Mouse (Mus musculus) midbrain, embryonic 11.5 days (tissue): ENCODE measurements around the gene Cdk2. TPM values are rescaled to one million over a fixed set of nuclear protein-coding genes. Genes with fewer than 3 reads are reported as not detected.
"Not testable (repeated sequence)": the region's sequence is repeated elsewhere in the genome, so short reads cannot be mapped to it uniquely, and the experiment has no call there.

ENCODE experiments used
- ATAC-seq: fragments of 200-750 bp; cut with Nextera tagmentation; 2 replicates; pipeline ENCODE4 v1.8.0; 2017; ENCODE audit warnings: moderate TSS enrichment, moderate library complexity; ENCODE audit not compliant: low FRiP score
- DNase-seq: peaks from one replicate; pipeline ENCODE4 v3.0.0; 2015; ENCODE audit warnings: low spot score; ENCODE audit errors: missing footprints
- H3K27ac ChIP-seq: fragments of 300-500 bp; sonication (generic); 2 replicates; pipeline ENCODE4 v1.5.1; 2014; ENCODE audit warnings: low read depth, low read length
- H3K27me3 ChIP-seq: fragments of 300-500 bp; sonication (generic); 2 replicates; pipeline ENCODE4 v1.6.1; 2014; ENCODE audit warnings: mild to moderate bottlenecking, low read length, moderate library complexity, mixed read lengths; ENCODE audit not compliant: control insufficient read depth, insufficient read depth
- H3K36me3 ChIP-seq: fragments of 300-500 bp; sonication (generic); 2 replicates; pipeline ENCODE4 v1.6.1; 2014; ENCODE audit warnings: mild to moderate bottlenecking, low read length, moderate library complexity, mixed read lengths; ENCODE audit not compliant: control insufficient read depth, insufficient read depth
- H3K4me1 ChIP-seq: fragments of 300-500 bp; sonication (generic); 2 replicates; pipeline ENCODE4 v1.6.1; 2014; ENCODE audit warnings: low read length; ENCODE audit not compliant: control insufficient read depth, insufficient read depth
- H3K4me2 ChIP-seq: fragments of 300-500 bp; sonication (generic); 2 replicates; pipeline ENCODE4 v1.6.1; 2014; ENCODE audit warnings: mild to moderate bottlenecking, moderate library complexity
- H3K4me3 ChIP-seq: fragments of 300-500 bp; sonication (generic); 2 replicates; pipeline ENCODE4 v1.5.1; 2014; ENCODE audit warnings: low read depth, low read length
- H3K9ac ChIP-seq: fragments of 300-500 bp; sonication (generic); 2 replicates; pipeline ENCODE4 v1.6.1; 2014; ENCODE audit warnings: low read length
- H3K9me3 ChIP-seq: fragments of 300-500 bp; sonication (generic); 2 replicates; pipeline ENCODE4 v1.6.1; 2016; ENCODE audit warnings: low read length; ENCODE audit not compliant: control insufficient read depth
- WGBS: fragments of 180-500 bp; shearing (Covaris S2); extraction: QIAGEN DNeasy Blood & Tissue Kit; methylation state at CpG from one replicate; pipeline ENCODE4 v1.1.7; 2014; 5-methylcytosine and 5-hydroxymethylcytosine counted together
- polyA plus RNA-seq: library from polyadenylated mRNA; unstranded; fragments of >200 nt; fragmentation: Nextera tagmentation; extraction: Ambion mirVana; gene quantifications from 2 replicates; pipeline ENCODE4 v1.2.1, GENCODE M21; 2014

The Cdk2 gene
- polyA plus RNA-seq, 1 experiment from 2014 or later: 98.9 TPM

- Histone ChIP-seq H3K27ac (no peak overlapping the region), H3K4me1 (no peaks in the 10 kb centered on the region), H3K9me3 (no peaks in the 10 kb centered on the region), H3K27me3 (no peaks in the 10 kb centered on the region), H3K4me3 (no peak overlapping the region), H3K4me2 (no peak overlapping the region), H3K9ac (no peak overlapping the region), H3K36me3 (no peaks in the 10 kb centered on the region)
- ATAC-seq: no peak
- no peak for DNase-seq
- 85% methylated on average over 19 of the region's 19 CpGs for WGBS
Observed at GRCm38 (mm10) chr10:128715559-128716537, 11.0 kb upstream of the Cdk2 start.

- not testable (repeated sequence) for H3K4me1 ChIP-seq, H3K4me2 ChIP-seq, ATAC-seq, H3K9ac ChIP-seq, DNase-seq, H3K27ac ChIP-seq, H3K9me3 ChIP-seq, H3K27me3 ChIP-seq, H3K36me3 ChIP-seq, H3K4me3 ChIP-seq
- 92% methylated on average over 7 of the region's 7 CpGs for WGBS
Observed at GRCm38 (mm10) chr10:128711318-128711717, 6.5 kb upstream of the Cdk2 start.

- ATAC-seq: peak; percentile 39
- peak overlapping the region; percentile 54; the same call in 1 of the 2 replicates for H3K27ac ChIP-seq
- DNase-seq: no peak
Observed at GRCm38 (mm10) chr10:128705317-128705693, 474 bp upstream of the Cdk2 start.

DNA sequence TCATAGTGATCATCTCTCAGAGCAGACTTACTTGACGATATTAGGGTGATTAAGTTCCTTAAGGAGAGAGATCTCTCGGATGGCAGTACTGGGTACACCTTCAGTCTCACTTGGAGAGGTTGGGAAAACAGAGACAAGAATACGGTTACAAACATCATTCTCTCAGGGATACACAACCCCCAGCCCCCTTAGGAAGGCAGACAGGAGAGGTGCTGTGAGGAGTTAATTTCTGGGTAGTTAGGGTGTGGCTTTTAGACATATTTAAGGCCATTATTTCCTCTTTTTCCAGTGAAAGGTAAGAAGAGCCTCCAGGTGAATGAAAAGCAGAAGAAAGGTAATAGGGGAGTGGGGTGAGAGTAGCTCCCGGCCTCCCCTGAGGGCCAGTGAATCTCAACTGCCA, 936 bp downstream of the Cdk2 start, which contains the start of gene Pmel:
TSS of gene Pmel (plus strand) at position 301 of the 400 bp plus-strand sequence.
- Histone ChIP-seq H3K27me3 (no peaks in the 10 kb centered on the region), H3K9me3 (no peaks in the 10 kb centered on the region), H3K27ac (peak within 1 kb of the TSS; percentile 81), H3K4me3 (peak within 1 kb of the TSS; percentile 81), H3K4me1 (peaks cover 11% of the 10 kb centered on the region), H3K4me2 (peak within 1 kb of the TSS; percentile 59), H3K36me3 (peaks cover 6% of the 10 kb centered on the region), H3K9ac (peak within 1 kb of the TSS; percentile 82)
- ATAC-seq: no peak
- 32% methylated on average over 4 of the region's 4 CpGs for WGBS
- no peak for DNase-seq

More at GRCm38 (mm10) chr10:128705317-128705693, 474 bp upstream of the Cdk2 start:
- Histone ChIP-seq H3K9ac (peak overlapping the region; percentile 82), H3K4me3 (peak overlapping the region; percentile 81), H3K36me3 (peaks cover 4% of the 10 kb centered on the region; the same call in 1 of the 2 replicates), H3K9me3 (no peaks in the 10 kb centered on the region), H3K4me1 (peaks cover 11% of the 10 kb centered on the region), H3K27me3 (no peaks in the 10 kb centered on the region), H3K4me2 (peak overlapping the region; percentile 59)
- WGBS: 13% methylated on average over 11 of the region's 11 CpGs

DNA sequence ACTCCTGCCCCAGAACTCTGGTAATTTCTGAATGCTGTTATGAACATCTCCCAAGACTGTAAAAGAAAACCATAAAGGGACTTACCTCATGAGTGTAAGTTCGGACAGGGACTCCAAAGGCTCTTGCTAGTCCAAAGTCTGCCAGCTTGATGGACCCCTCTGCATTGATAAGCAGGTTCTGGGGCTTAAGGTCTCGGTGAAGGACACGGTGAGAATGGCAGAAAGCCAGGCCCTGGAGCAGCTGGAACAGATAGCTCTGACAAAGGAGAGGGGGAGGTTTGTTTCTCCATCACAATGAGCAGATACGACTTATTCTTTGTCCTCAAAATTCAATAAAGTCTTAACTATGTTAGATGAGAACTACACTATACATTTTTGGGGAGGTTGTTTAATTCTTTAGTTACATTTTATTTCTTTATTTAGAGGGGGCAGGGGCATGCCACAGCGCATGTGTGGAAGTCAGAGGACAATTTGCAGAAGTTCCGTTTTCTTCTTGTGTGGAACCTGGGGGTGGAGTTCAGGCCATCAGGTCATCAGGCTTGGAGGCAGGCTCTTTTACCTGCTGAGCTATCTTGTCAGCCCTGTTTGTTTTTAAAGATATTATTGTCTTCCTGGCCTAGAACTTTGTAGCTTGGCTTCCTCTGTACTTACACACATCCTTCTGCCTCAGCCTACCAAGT, 2.4 kb downstream of the Cdk2 start:
- H3K4me3 ChIP-seq: no peak overlapping the region
- peaks cover 11% of the 10 kb centered on the region for H3K4me1 ChIP-seq
- peaks cover 6% of the 10 kb centered on the region for H3K36me3 ChIP-seq
- no peaks in the 10 kb centered on the region for H3K9me3 ChIP-seq
- 86% methylated on average over 6 of the region's 6 CpGs for WGBS
- H3K27ac ChIP-seq: no peak overlapping the region
- H3K4me2 ChIP-seq: no peak overlapping the region
- no peaks in the 10 kb centered on the region for H3K27me3 ChIP-seq
- H3K9ac ChIP-seq: no peak overlapping the region
- DNase-seq (no peak), ATAC-seq (no peak)

DNA sequence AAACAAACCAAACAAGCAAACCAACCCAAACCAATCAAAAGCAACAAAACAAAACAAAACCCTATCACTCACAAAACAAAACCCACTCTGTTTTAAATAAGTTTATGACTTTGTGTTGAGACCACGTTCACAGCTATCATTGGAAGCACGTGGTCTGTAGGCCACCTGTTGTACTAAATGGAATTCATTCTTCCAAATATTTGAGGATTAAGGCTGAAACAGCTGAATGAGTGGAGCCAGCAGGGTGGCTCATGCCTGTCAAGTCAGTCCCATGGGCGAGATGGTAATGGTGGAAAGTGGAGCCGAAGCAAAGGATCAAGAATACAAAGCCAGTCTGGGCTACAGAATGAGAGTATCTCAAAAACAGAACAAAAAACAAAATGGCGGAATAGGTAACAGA, 4.1 kb downstream of the Cdk2 start:
- DNase-seq: no peak
- Histone ChIP-seq H3K27me3 (no peaks in the 10 kb centered on the region), H3K4me1 (peaks cover 11% of the 10 kb centered on the region), H3K4me3 (no peak overlapping the region), H3K9ac (no peak overlapping the region), H3K36me3 (peaks cover 6% of the 10 kb centered on the region), H3K4me2 (no peak overlapping the region), H3K9me3 (no peaks in the 10 kb centered on the region), H3K27ac (no peak overlapping the region)
- 85% methylated on average over 5 of the region's 5 CpGs for WGBS
- ATAC-seq: no peak

GRCm38 (mm10) chr10:128699611-128700010, 5.2 kb downstream of the Cdk2 start:
- Histone ChIP-seq H3K9me3 (no peaks in the 10 kb centered on the region), H3K4me1 (peaks cover 14% of the 10 kb centered on the region), H3K36me3 (peaks cover 6% of the 10 kb centered on the region), H3K4me3 (no peak overlapping the region), H3K4me2 (no peak overlapping the region), H3K9ac (no peak overlapping the region), H3K27ac (no peak overlapping the region), H3K27me3 (no peaks in the 10 kb centered on the region)
- WGBS: 91% methylated on average over 11 of the region's 11 CpGs
- no peak for DNase-seq
- ATAC-seq: no peak

DNA sequence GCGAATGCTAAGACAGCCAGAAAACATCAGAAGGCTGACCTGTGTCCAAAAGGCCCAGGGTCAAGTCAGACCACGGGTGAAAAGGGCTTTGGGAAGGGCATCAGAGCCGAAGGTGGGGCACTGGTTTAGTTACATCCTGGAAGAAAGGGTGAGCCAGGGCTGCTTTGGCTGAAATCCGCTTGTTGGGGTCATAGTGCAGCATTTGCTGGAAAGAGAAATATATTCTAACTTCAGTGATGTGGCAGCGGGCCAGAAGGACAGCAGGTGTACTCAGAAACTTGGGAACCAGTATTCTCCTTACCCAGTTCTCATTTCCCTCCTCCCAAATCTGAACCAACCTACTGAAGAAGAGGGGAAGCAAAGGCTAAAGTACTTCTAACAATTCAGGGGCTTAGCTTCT, 5.8 kb downstream of the Cdk2 start:
- H3K36me3 ChIP-seq: peaks cover 6% of the 10 kb centered on the region
- no peaks in the 10 kb centered on the region for H3K27me3 ChIP-seq
- ATAC-seq: no peak

More for the DNA sequence above, 5.8 kb downstream of the Cdk2 start:
- 86% methylated on average over 5 of the region's 5 CpGs for WGBS
- no peak overlapping the region for H3K4me3 ChIP-seq
- H3K27ac ChIP-seq: no peak overlapping the region
- H3K4me1 ChIP-seq: peaks cover 14% of the 10 kb centered on the region
- H3K9me3 ChIP-seq: no peaks in the 10 kb centered on the region
- no peak overlapping the region for H3K4me2 ChIP-seq
- no peak overlapping the region; the same call in 1 of the 2 replicates for H3K9ac ChIP-seq
- no peak for DNase-seq
